Mouse (Mus musculus) frontal cortex, adult 2 months (tissue): ENCODE data around the gene Chrnb4. TPM values are rescaled to one million over a fixed set of nuclear protein-coding genes. Genes with fewer than 3 reads are reported as not detected.

Source experiments
- DNase-seq, 2 experiments: peaks; one replicate each; pipeline ENCODE4 v3.0.0; 2022; ENCODE audit warnings: low spot score in 1 of 2; ENCODE audit errors: extremely low spot score in 1 of 2
- polyA plus RNA-seq: library from polyadenylated mRNA; depleted of rRNA; stranded (reverse); fragments of >200 nt; gene quantifications from 2 replicates; pipeline ENCODE4 v1.2.3, GENCODE M21; 2012; rRNA removed

Chrnb4 gene
- polyA plus RNA-seq, 1 experiment, result 3.1 TPM

DNA sequence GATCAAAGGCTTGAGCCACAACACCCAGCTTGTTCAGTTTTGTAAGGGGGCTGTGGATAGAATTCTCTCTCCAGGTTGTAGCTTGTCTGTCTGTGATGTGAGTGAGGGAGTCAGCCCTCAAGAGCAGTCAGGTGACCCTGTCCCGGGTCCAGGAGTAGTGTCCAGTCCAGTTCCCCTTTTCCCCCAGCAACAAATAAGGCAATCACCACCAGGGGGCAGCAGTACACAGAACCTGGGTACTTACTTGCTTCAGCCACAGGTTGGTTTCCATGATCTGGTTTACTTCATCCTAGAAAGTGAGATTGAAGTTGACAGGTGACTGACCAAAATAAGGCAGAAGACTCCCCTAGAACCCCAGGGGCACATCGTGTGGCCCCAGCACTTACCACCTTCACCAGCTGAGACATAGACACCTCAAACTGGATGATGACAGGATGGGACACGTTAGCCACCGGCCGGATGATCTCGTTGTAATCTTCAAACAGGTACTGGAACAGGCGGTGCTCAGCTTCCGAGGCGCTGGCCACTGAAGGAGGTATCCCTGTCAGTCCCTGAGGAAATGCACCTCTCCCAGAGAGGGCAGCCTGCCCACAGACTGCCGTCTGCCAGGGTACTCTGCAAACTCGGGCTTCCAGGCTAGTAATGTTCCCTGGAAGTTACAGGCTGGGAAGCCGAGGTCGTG lies 24.5 kb downstream of the Chrnb4 start:
- peak; percentile 24 to 88 for DNase-seq

DNA sequence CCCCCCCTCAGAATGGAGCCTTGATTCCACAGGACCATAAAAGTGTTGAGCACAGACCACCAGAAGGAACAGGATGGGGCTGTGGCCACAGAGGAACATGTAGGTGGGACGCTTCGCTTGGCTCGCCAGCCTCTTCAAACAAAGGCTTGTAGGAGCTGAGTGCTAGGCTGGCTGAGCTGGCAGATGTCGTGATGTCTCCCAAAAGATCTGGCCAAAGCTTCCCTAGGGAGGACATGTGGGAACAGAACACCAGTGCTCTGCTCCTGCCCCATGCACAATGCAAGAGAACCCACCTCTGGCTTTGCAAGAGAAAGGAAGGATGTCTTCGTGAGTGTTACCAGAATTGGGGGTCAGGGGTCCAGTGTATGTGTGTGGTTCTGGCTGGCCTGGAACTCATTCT lies 25.3 kb downstream of the Chrnb4 start:
- DNase-seq, result no peak

DNA sequence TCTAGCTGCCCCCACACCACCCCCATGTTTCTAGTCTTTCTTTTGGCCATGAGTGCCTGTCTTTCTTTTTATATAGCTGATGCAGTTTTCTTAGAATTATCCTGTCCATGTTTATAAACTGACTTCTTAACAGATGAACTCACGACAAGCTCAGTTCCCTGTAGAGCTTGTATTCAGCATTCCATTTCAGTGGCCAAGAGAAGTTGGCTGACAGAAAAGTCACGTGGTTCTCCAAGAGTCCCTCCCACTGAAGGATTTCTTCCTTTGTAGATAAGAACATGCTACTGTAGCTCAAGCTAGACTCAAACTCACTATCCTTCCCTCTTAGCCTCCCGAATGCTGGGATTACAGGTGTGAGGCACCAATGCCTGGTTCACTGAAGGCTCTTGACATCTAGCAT lies 31.7 kb downstream of the Chrnb4 start:
- DNase-seq, result no peak

DNA sequence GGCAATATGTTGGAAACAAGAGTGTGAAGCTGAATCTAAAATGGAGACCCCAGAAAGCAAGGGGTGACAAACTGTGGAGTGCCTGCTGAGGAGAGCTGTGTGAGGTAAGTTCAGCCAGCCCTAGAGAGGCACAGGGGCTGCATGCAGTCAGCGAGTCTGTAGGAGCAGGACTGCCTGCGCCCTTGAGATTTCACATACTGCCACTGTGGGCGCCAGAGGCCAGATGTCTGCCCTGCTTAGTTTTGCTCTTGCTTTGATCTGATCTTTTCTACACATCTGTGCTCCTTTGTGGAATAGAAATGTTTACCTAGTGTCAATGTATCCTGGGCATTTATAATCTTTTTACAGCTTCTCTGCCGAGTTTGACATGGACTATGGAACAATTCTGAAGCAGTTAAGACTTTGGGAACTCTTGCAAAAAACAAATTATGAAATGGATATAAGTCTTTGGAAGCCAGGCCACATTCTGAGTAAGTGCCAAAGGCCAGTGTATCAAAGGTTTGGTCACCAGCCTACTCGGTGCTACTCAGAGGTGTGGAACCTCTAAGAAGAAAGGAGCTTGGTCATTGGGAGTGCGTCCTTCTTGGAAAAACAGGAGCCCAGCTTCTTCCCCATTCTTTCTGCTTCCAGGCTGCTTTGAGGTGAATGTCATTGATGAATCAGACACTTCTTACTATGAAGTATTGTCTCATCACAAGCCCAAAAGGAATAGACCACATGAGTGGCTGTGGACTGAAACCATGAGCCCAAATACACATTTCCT lies 37.8 kb downstream of the Chrnb4 start:
- no peak for DNase-seq

DNA sequence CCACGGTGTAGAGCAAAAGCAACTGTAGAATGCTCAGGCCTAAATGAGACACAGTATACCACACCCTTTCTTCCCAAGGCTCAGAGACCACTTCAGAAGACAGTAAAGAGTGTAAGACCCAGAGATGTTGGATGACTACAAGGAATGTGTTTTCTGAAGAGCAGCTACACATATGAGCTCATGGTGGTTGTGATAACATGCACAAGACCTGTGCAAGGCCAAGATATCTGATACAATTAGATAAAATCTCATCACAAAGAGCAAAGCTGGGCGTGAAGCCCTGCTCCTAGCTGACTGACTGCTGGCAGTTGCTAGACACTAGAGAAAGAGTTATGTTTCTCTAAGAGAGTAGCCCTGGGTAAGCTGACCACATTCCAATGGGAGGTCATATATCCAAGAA lies 38.9 kb downstream of the Chrnb4 start:
- no peak for DNase-seq

DNA sequence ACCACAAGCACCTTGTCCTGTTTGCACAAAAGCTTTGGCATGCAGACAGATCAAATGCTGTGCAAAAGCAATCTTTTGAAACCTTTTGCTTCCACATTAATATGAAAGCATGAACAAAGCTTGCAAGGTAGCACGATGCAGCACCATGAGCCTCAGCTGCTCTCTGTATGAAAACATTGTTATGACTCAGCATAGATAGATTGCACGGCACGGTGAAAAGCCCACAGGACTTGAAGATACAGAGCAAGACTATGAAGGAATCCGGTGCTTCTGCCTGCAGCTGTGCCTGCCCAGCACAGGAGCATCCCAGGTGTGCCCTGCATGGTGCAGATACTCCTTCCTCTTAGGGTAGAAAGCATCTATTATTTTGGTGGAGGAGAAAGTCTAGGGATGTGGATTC lies 45.0 kb downstream of the Chrnb4 start:
- DNase-seq, result no peak

DNA sequence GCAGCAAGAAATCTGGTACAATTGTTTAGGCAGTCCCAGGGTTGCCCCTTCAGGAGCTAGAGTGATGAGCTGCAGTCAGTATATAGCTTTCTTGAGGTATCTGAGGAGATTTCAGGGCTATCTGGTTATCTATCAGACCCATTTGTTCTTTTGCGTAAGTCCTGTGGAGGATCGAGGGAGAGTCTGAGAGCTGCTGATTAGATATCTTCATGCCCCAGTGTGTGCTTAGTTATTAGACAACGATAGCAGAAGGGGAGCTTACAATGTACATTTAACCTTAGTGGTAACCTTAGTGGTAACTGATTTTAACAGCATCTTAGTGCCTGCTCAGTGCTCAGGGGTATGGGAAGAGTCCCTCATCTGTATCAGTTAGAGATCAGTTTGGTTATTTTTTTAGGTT lies 52.9 kb downstream of the Chrnb4 start:
- no peak for DNase-seq

DNA sequence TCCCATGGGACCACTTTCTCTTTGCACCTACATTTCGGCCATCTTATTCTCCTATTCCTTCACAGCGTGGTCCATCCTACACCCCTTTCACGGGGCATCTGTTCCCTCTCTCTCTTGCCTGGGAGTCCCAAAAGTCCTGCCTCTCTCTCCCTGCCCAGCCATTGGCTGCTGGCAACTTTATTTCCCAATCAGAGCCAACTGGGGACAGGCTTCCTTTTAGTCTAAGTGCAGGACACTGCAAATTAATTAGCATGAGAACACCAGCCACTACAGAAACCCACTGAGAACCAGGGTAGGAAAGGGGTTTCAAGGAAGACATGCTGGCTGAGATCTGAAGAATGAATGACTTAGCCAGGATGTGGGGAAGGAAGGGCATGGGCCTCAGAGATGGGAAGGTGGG lies 54.2 kb downstream of the Chrnb4 start:
- DNase-seq, result no peak

DNA sequence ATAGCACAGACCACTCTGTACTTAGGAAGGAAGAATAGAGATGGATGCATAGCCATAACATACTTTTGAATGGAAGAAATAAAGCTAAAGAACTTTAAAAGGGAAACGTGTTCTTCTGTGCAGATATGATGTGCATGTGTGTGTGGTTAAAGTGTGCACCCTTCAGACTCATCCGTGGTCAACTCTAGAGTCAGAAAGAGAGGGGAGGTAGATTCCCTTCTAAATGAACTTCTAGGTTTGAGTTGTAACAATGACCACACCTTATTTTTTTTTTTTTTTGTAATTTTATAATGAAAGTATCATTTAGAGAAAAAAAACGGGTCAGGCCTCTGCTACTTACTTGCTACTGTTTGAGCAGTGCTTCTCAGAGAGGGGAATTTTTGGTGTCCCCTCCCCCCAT lies 58.2 kb downstream of the Chrnb4 start:
- DNase-seq, result no peak

DNA sequence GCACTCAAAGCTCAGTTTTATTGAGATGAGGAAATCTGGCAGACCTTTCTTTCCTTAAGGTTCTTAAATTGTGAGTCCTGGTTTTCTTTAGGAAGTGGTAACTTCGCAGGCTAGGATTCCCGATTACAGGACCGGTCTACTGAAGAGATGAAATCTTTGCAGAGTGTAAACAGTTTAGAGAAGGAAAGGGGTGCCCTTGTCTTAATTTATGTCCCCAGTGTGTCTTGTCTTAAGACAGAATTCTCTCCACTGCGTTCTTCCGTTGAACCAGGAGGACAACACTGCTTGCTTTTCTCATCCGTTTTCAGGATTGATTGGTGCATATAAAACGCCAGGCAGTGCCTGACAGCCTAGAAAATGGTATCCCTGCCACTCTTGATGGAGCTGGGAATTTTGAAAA lies 66.2 kb downstream of the Chrnb4 start:
- no peak for DNase-seq

DNA sequence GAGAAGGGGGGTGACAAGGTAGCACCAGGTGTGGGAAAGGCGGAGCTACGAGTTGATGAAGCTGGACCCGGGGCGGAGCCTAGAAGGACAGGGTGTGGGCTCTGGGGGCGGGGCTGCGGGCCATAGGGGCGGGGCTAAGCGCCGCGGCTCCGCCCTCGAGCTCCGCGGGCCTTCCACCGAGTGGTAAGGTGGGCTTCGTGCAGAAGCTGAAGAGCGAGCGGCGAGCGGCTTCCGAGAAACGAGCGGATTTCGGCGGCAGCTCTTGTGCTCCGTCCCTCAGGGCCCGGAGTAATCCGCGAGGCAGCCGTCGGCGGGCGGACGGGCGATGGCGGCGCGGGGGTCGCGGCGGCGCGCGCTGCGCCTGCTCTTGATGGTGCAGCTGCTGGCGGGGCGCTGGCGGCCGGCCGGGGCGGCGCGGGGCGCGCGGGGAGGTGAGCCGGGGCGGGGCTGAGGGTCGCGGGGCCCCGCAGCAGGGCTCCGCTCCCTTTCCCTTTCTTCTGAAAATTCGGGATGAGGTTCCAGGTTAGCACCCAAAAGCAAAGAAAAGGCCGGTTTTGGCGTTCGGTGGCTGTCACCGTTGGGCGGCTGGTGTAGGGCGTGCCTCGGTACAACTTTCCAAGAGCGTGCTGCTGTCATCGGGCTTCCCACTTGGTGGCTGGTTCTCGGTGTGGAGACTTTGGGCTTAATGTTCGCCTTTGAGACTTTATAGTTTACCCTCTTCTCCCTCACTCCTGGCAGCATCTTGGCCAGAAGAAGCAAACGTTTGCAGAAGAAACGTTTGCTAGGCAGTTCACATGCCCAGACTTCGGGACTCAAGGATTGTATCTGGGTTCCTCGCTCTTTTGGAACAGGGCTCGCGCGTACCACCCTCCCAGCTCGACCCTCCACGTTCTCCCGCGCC lies 67.0 kb downstream of the Chrnb4 start:
- no peak for DNase-seq

DNA sequence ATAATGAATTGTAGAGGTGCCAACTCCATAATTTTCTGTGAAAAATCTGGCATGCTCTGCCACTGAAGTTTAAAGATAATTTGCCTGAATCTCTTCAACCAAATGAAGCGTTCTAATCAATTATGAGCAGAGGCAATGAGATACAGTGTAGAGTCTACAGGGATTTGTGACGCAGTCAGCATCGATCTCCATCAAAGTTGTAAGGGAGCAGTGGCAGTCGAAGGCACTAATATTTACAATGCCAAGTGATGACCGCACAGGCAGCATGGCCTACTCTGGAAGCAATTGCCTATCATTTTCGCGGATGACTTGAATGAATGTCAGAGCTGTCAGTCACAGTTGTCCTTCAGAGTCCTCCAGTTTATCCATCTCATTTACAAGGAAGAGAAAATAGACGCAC lies 67.9 kb downstream of the Chrnb4 start, which contains the start of gene Chrna5:
Gene Chrna5, plus strand, starts transcription at position 207 of the 400 bp plus-strand sequence.
- DNase-seq, result peak in 1 of 2 experiments; percentile 30

Other genes starting within 250 kb of the Chrnb4 start
- gene Ireb2, start 185.0 kb downstream of the Chrnb4 start, polyA plus RNA-seq, result 26.9 and 30.1 TPM in 2 replicates
- gene Hykk, start 131.5 kb downstream of the Chrnb4 start, polyA plus RNA-seq, result 1.3 and 1.6 TPM in 2 replicates
- gene Psma4, start 98.0 kb downstream of the Chrnb4 start, polyA plus RNA-seq, result 138 and 166 TPM in 2 replicates
- 0.34 TPM in 1 of 2 replicates, not detected in the other for gene AY074887, start 97.8 kb downstream of the Chrnb4 start, polyA plus RNA-seq
- 1.5 and 2.2 TPM in 2 replicates for gene Chrna5, start 67.9 kb downstream of the Chrnb4 start, polyA plus RNA-seq
- 2.1 and 2.9 TPM in 2 replicates for gene Chrna3, start 22.2 kb downstream of the Chrnb4 start, polyA plus RNA-seq
- 39.4 and 41.3 TPM in 2 replicates for gene Ube2q2, start 100.1 kb upstream of the Chrnb4 start, polyA plus RNA-seq
- 30.8 and 33.5 TPM in 2 replicates for gene Fbxo22, start 160.1 kb upstream of the Chrnb4 start, polyA plus RNA-seq